Mouse (Mus musculus): Measurements from ENCODE around the gene Noto. TPM values are rescaled to one million over a fixed set of nuclear protein-coding genes. Genes with fewer than 3 reads are reported as not detected.
"Not testable (repeated sequence)": the region's sequence is repeated elsewhere in the genome, so short reads cannot be mapped to it uniquely, and the experiment has no call there.

The Noto gene
- total RNA-seq, 2 experiments from 2014 or later: not detected

- intact Hi-C loops (cut with DNase I): no loop called here
- DNase-seq: no peak
These were observed 4.5 kb upstream of the Noto start for GRCm38 (mm10) chr6:85419150-85419549.

- no peak for DNase-seq
These were observed 7.7 kb downstream of the Noto start for GRCm38 (mm10) chr6:85431274-85431841.

GRCm38 (mm10) chr6:85431842-85432431 lies 8.3 kb downstream of the Noto start, which contains the start of gene Smyd5:
Gene Smyd5 (plus strand): TSS chr6:85431989.
- intact Hi-C loops (cut with DNase I): no loop called here
- DNase-seq: peak; percentile 75 to 78

More at GRCm38 (mm10) chr6:85431274-85431841, 7.7 kb downstream of the Noto start:
- intact Hi-C loops (cut with DNase I): no loop called here

- intact Hi-C loops (cut with DNase I): no loop called here
- no peak for DNase-seq
These were observed 10.2 kb downstream of the Noto start for GRCm38 (mm10) chr6:85433865-85434264.

- intact Hi-C loops (cut with DNase I): no loop called here
- DNase-seq: no peak
These were observed 12.5 kb downstream of the Noto start for GRCm38 (mm10) chr6:85436204-85436603.

- no peak for DNase-seq
- intact Hi-C loops (cut with DNase I): no loop called here
These were observed 12.9 kb downstream of the Noto start for GRCm38 (mm10) chr6:85436631-85437030.

- DNase-seq: no peak
- intact Hi-C loops (cut with DNase I): no loop called here
These were observed 17.5 kb downstream of the Noto start for GRCm38 (mm10) chr6:85441142-85441541.

- intact Hi-C loops (cut with DNase I): no loop called here
- DNase-seq: no peak
These were observed 20.0 kb downstream of the Noto start for GRCm38 (mm10) chr6:85443488-85444233.

GRCm38 (mm10) chr6:85444266-85444965 lies 20.7 kb downstream of the Noto start:
- DNase-seq: no peak
- intact Hi-C loops (cut with DNase I): no loop called here

GRCm38 (mm10) chr6:85445286-85445685 lies 21.6 kb downstream of the Noto start:
- DNase-seq: no peak
- intact Hi-C loops (cut with DNase I): no loop called here

GRCm38 (mm10) chr6:85447351-85447750 lies 23.7 kb downstream of the Noto start:
- intact Hi-C loops (cut with DNase I): no loop called here
- no peak for DNase-seq

- intact Hi-C loops (cut with DNase I): loop anchor here (5.0 kb wide), 1 partner anchor 512 kb away; the partner anchor contains the start of gene Dusp11
- not testable (repeated sequence) for DNase-seq
These were observed 26.5 kb downstream of the Noto start for GRCm38 (mm10) chr6:85450140-85450539.

GRCm38 (mm10) chr6:85450697-85451663 lies 27.3 kb downstream of the Noto start, which contains the start of gene Cct7:
Gene Cct7 (plus strand): TSS chr6:85451514.
- DNase-seq: peak; percentile 97 to 98
- intact Hi-C loops (cut with DNase I): loop anchor here (5.0 kb wide), 1 partner anchor 511 kb away; the partner anchor contains the start of gene Dusp11

GRCm38 (mm10) chr6:85451664-85452410 lies 28.2 kb downstream of the Noto start, which contains the start of gene Pradc1:
Gene Pradc1 (minus strand): TSS chr6:85451970.
- intact Hi-C loops (cut with DNase I): loop anchor here (5.0 kb wide), 1 partner anchor 510 kb away; the partner anchor contains the start of gene Dusp11
- DNase-seq: peak; percentile 95 to 97

- intact Hi-C loops (cut with DNase I): loop anchor here (5.0 kb wide), 1 partner anchor 510 kb away; the partner anchor contains the start of gene Dusp11
- no peak for DNase-seq
These were observed 28.7 kb downstream of the Noto start for GRCm38 (mm10) chr6:85452411-85452665.

- intact Hi-C loops (cut with DNase I): loop anchor here (5.0 kb wide), 1 partner anchor 509 kb away; the partner anchor contains the start of gene Dusp11
- DNase-seq: no peak
These were observed 29.1 kb downstream of the Noto start for GRCm38 (mm10) chr6:85452816-85453215.

GRCm38 (mm10) chr6:85459621-85460020 lies 35.9 kb downstream of the Noto start:
- DNase-seq: no peak
- intact Hi-C loops (cut with DNase I): no loop called here

- intact Hi-C loops (cut with DNase I): no loop called here
- DNase-seq: no peak
These were observed 41.7 kb downstream of the Noto start for GRCm38 (mm10) chr6:85465381-85465780.
